Mouse (Mus musculus) G1E (cell line): ENCODE data around the gene Fip1l1.

Source experiments
- CTCF ChIP-seq: IDR thresholded peaks from 2 replicates; pipeline ENCODE4 v1.5.1; 2012; ENCODE audit warnings: low read depth, low read length, inconsistent platforms, mixed read lengths
- GATA1 ChIP-seq: IDR thresholded peaks from 2 replicates; pipeline ENCODE4 v1.6.1; 2012; ENCODE audit warnings: borderline replicate concordance, low read length, inconsistent platforms, mixed read lengths
- POLR2AphosphoS5 ChIP-seq: IDR thresholded peaks from 2 replicates; pipeline ENCODE4 v1.6.1; 2012; ENCODE audit warnings: low read depth, low read length, inconsistent platforms; ENCODE audit not compliant: insufficient replicate concordance

- TF ChIP-seq CTCF (no peak), GATA1 (no peak), POLR2AphosphoS5 (no peak)
These were observed 113.0 kb downstream of the Fip1l1 start for GRCm38 (mm10) chr5:74648216-74648615.
